ENCODE assay signal across 10 mouse cellular contexts in the genomic region with DNA sequence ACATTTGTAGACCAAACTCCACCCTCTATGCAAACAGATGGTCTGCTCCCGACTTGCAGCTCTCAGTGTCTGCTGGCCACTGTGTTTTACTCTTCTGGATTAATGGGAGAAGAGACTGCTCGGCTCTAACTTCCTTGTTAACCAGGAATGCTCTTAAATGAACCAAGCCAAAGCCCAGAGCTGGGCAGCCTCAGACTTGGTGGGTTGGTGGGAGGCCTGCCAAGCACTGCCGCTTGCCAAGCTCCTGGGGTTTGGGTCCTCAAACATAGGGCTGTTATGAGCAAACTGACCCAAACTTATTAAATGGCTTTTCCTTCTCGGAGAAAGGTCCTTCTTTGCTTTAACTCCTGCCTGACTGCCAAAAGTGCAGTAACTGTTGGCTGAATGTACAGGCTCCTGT.
DNase-seq lines count a peak whose midpoint lies in the region; ATAC-seq and TF ChIP-seq lines count a peak whose summit lies in the region.
"Had no signal": no experiment of that assay in that cellular context is flagged by ENCODE, and none has a peak within 500 bp of the region (broad histone marks: within the 10 kb centered on the region; RNA-seq: fewer than 3 reads in every experiment).

No protein-coding gene starts in this region.

- H3K4me1 ChIP-seq in E14TG2a.4 (replicated peaks; ENCODE audit: low read depth, low read length), result peaks cover 42% of the 10 kb centered on the region

- H3K4me3 ChIP-seq in E14TG2a.4 (replicated peaks; ENCODE audit: low read length), result 0 out of 2 replicates have a peak overlapping the region, but pooled peaks have one; percentile 20
- H3K4me3 ChIP-seq: embryonic facial prominence, embryonic 13.5 days had no signal

- no peak for ATAC-seq in granulocyte monocyte progenitor cell, adult 5-6 weeks (replicated peaks; ENCODE audit: poor library complexity, severe bottlenecking)
- ATAC-seq: Patski had no signal

- no peak for TF ChIP-seq CTCF in E14TG2a.4 (conservative IDR thresholded peaks at IDR 0.05; ENCODE audit: low read length)

- no peaks in the 10 kb centered on the region for H3K36me3 ChIP-seq in E14TG2a.4 (ENCODE audit: insufficient read depth, low read length)
- H3K36me3 ChIP-seq: embryonic facial prominence, embryonic 13.5 days had no signal

- DNase-seq in adrenal gland, adult 2 months, result peak; percentile 5
- no peak for DNase-seq in adrenal gland, postnatal 4 days (ENCODE audit: low spot score in 2 of 2)
- DNase-seq in kidney, postnatal 10 days, result peak; percentile 42
- no peak for DNase-seq in kidney, postnatal 36 days
- DNase-seq in layer of hippocampus, postnatal 10 days (ENCODE audit: low spot score in 2 of 2), result peak; percentile 33 to 62
- no peak for DNase-seq in thymus, postnatal 4 days

- H3K27me3 ChIP-seq in E14TG2a.4 (ENCODE audit: insufficient read depth, low read length), result no peaks in the 10 kb centered on the region
- H3K27me3 ChIP-seq: embryonic facial prominence, embryonic 13.5 days had no signal

- peaks cover 6% of the 10 kb centered on the region; the same call in 1 of the 2 replicates for H3K9me3 ChIP-seq in E14TG2a.4 (ENCODE audit: low read length)
- H3K9me3 ChIP-seq: embryonic facial prominence, embryonic 13.5 days had no signal

Comparison
In these comparisons a context has a peak if more than half of its experiments do, and no peak if none do; other contexts are left out.
1. DNase-seq: peak in adrenal gland, adult 2 months (single experiment), kidney, postnatal 10 days (single experiment) and layer of hippocampus, postnatal 10 days (2 of 2); none in adrenal gland, postnatal 4 days (0 of 2), kidney, postnatal 36 days (0 of 2) and thymus, postnatal 4 days (single experiment).